Mouse (Mus musculus) urinary bladder, adult 2 months (tissue): ENCODE data around the gene Fxyd7. TPM values are rescaled to one million over a fixed set of nuclear protein-coding genes. Genes with fewer than 3 reads are reported as not detected.
A peak's percentile ranks its signal among the peaks of the same experiment; 100 is the strongest.

Experiments
- DNase-seq: peaks from one replicate; pipeline ENCODE4 v3.0.0; 2022; ENCODE audit warnings: low spot score
- polyA plus RNA-seq: library from polyadenylated mRNA; depleted of rRNA; stranded (reverse); fragments of >200 nt; gene quantifications from 2 replicates; pipeline ENCODE4 v1.2.3, GENCODE M21; 2012; rRNA removed

The Fxyd7 gene
- 7.4 and 10.7 TPM in 2 replicates for polyA plus RNA-seq

DNA sequence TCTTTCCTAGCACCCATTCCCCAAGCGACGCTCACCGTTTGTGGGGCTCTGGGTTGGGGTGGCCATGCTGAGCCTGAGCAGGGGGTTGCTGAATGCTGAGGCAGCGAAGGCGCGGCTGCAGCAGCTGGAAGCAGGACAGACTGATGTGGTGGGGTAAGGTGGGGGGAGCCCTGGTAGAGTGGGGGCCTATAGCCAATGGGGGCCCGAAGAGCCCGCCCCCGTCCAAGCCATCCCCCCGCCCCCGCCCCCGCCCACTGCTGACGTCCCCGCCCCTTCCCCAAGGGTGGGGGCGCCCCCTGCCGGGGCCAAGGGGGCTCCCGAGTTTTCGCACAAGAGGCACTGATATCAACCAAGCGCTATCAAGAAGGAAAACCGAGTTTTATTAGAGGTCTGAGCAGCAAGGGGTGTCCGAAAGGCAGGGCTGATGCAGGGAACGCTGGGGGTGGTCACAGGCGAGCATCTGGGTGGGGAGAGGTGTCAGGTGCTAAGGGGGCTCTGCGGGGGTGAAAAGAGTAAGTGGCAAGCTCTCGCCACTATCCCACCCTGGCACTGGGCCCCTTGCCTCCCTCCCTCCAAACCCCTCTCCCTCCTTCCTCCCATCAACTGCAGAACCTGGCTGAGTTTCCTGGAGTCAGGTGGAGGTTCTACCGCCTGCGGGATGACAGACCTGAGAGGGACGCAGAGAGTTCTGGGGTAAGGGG is at the start of gene Fxyd7:
Gene Fxyd7 (minus strand): TSS at position 147 of the 701 bp plus-strand sequence.
- DNase-seq = no peak

- DNase-seq = no peak
Observed at GRCm38 (mm10) chr7:31100786-31101185, 49.5 kb upstream of the Fxyd7 start.

DNA sequence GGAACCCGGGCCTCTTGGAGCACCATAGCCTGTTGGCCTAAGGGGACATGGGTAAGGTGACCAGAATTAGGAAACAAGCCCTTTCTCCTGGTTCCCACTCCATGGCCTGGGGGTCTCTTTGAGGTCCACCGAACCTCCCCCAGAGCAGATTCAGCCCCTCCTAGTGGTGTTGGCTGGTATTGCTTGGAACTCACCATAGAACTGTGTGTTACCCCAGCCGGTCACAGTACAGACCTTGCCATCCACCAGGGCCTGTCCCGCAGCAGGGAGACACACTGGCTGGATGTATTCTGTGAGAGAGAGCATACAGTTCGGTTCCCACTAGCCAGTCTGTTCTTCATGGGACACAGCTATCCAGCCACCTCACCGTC is 48.3 kb upstream of the Fxyd7 start:
- no peak for DNase-seq

GRCm38 (mm10) chr7:31098697-31099611 is 47.7 kb upstream of the Fxyd7 start:
- no peak for DNase-seq

GRCm38 (mm10) chr7:31097583-31098248 is 46.4 kb upstream of the Fxyd7 start:
- peak; percentile 71 for DNase-seq

DNA sequence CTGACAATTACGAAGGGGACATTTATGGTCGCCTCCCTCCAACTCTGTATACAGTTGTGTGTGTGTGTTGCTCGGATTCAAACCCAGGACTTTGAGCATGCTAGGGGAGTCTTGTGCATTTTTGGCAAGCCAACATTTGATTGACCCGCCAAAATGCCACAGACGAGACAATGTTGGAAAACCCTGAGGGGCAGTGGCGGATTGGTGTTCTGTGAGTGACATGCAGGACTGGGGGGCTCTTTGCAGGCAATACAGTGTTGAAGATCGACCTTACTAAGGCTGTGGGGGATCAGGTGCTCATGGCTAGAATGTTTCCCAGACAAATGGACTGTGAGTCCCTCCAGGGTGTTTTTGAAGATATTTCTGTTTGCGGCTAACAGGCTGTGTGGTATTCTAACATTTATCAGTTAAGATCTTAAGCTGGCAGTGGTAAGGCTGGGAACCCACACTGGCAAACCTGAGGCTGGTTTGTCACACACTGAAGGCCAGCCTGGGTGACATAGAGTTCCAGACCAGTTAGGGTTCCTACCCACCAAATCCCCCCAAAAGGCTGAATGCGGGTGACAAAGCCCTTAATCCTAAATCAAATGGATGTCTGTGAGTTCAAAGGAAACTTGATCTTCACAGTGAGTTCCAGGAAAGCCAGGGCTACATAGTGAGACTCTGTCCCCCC is 45.8 kb upstream of the Fxyd7 start:
- DNase-seq = no peak

DNA sequence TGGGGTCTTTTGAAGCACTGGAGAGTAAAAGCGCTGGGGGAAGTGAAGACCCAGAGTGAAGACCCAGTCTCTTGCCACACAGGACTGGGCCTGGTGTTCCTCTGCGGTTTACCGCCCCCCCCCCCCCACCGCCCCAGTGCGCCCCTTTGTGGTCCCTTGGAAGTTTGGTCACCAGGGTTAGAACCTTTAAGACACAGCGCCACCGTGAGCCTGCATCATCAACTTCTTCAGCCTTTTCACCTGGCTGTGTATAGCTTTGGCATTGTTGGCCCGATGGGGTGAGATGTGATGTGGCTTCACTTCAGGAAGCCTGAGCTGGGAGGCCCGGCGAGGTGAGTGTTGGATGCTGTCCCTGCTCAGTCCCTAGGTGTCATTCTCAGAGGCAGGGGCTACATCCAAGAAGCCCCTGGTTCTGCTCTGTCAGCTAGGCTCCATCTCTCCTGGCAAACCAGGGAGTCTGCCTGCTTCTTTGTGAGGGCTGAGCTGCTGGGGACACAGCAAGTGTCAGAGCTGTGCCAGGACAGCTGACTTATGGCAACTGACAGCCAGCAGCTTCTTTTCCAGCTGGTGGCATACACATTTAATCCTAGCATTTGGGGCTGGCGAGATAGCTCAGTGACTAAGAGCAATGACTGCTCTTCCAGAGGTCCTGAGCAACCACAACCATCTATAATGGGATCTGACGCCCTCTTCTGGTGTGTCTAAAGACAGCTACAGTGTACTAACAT is 43.7 kb upstream of the Fxyd7 start:
- DNase-seq = no peak

DNA sequence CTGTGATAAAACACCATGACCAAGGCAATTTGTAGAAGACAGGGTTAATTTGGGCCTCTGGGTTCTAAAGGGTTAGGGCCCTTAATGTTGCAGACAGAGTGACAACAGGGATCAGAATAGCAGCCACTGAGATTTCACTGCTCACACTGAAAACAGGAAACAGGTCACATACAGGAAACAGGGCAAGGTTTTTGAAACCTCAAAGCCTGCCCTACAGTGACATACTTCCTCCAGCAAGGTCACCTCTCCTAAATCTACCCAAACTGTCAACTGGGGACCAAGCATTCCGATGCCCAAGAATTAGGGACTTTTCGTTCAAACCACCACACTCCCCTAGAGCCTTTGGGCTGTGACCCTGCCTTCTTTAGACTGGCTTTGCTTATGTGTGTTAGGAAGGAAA is 38.5 kb upstream of the Fxyd7 start:
- DNase-seq = no peak

GRCm38 (mm10) chr7:31088206-31088605 is 36.9 kb upstream of the Fxyd7 start:
- no peak for DNase-seq

GRCm38 (mm10) chr7:31087262-31087661 is 36.0 kb upstream of the Fxyd7 start:
- DNase-seq = no peak

DNA sequence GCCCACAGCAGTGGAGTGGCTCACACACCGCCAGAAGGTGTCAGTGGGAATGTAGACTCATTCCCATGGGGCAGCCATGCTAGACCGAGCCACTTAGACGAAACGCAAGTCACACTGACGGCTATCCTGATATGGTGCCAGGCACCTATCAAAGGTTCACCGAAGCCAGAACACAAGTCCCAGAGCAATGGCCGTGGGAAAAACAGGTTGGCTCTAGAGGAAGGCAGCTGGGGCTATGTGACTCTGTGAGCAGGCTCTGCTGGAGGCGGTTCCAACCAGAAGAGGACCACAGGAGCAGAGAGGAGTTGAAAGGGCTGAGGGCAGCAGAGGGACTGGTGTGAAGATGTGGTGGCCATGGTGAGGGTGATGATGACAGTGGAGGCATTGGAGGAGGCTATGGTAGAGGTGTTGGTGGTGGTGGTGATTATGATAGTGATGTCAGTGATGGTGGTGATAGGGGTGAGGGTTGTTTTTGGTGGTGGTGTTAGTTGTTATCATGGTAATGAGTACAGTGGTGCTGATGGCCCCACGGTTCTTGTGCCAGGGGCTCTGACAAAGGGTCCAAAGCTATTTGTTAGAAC is 35.0 kb upstream of the Fxyd7 start:
- DNase-seq = no peak

GRCm38 (mm10) chr7:31085171-31085570 is 33.9 kb upstream of the Fxyd7 start:
- DNase-seq = no peak

DNA sequence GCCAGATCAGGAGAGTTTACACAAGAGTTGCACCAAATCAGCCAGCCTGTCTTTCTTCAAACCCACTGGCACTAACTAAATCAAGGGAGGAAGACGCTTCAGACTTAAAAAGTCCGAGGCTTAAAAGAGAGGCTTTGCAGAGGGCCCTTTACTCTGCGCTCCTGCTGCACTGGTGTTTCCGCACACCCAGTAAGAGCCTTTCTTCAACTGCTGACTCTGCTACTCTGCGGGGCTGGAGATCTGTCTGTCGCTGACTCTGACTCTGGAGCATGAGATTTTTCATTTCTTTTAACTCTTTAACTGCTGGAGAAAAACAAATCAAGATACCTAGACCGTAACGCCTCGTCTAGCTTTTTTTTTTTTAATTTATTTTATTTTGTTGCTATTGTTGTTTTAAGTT is 32.9 kb upstream of the Fxyd7 start:
- no peak for DNase-seq

DNA sequence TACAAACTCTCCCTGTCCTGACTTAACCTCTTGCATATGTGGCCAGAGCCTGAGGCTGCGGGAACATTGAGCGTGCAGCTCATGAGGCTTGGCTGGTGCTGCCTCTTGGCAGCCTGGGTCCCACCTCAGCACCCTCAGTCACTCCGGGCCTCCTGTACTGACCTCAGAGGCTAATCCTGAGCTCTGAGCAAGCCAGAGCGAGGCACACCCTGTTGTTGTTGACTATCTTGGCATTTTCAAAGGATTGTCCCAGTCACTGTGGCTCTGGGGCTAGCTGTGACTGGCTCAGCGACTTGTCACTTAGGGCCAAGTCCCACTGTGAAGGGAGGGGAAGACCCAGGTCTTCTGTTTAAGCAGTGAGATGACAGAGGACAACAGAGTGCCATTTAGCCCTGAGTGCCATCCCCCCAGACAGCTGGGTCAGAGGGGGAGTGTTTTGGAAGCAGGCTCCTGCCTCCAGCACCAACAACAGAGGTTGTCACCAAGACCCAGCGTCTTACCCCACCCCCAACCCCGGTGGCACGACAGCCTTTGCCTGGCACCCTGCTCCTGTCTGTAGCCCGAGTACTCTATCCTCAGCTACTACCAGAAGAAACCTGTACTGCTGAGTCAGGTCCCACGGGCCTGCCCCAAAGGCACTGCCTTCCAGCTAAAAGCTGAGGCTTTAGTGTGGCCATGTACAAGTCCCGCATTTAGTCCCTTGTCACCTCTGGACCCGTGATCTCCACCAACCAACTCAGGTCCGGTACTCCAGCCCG is 31.7 kb upstream of the Fxyd7 start:
- DNase-seq = no peak

DNA sequence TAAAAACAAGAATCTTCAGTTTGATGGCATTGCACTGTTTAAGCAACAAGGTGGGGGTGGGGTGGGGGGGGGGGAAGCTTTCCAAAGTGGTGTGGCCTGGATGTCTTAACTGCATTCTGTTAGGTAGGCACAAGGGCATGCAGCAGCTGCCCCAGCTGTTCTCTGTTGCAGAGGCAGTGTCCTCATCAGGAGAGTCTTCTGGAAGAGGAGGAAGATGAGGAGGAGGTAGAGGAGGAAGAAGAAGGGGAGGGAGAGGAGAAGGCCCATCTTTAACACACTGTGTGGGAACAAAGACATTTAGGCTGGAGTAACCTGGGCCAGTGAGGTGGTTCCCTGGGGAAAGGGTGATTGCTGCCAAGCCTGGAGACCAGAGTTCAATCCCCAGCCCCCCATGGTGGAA is 30.8 kb upstream of the Fxyd7 start:
- no peak for DNase-seq

DNA sequence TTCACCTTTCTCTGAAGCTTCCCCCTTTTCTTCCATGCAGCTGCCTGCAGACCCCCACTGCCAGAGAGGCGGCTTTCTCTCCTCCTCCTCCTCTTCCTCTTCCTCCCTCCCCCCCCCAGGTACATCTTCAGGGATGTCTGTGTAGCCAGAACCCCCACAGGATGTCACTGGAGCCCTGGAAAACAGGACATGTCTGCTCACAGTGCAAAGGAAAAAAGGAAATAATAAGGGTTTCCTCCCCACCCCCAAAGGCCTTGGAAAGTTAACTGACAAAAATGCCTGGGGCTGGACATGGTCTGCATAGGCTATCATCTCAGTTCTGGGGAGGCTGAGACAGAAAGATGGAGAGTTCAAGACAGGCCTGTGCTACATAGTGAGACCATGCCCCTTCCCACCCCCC is 29.8 kb upstream of the Fxyd7 start:
- DNase-seq = no peak

DNA sequence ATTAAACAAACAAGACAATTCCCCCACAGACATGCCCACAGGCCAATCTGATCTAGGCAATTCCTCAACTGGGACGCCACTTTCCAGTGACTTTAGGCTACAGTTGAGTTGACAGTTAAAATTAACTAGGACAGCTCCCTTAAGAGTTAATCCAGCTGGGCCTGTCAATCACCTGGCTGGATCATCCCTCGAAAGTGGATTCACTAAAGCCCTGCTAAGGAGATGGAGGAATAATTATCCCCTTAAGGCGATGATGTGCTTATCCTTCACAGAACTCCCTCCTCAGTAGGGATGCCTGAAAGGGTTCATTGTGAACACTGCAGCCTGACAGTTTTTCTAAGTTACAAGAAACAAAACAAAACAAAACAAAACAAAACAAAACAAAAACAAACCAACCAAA is 29.3 kb upstream of the Fxyd7 start:
- DNase-seq = no peak

- no peak for DNase-seq
Observed at GRCm38 (mm10) chr7:31079670-31080069, 28.4 kb upstream of the Fxyd7 start.

DNA sequence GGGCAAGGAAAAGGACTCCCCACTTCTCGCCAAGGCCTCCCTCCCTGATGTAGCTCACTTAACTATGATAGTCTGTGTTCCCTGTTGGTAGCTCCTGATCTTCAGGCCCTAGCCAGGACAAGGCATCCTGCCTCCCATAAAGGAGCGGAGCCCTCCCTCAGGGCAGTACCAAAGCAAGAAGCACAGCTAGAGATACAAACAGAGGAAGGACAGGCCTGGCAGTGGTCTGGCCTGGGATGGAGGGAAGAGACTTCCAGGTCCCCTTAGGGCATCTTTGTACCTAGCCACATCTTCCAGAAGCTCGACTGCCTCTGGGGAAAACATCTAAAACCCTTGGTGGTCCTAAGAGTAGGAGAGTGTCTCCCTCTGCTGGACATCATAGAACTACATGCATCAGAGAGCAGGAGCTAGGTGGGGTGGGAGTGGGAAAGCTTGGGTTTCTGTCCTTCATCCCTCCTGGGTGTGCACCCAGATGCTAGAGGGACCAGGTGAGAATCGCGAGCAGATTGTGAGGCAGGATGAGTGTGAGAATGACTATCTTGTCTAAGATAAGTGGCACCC is 26.7 kb upstream of the Fxyd7 start:
- DNase-seq = no peak

- no peak for DNase-seq
Observed at GRCm38 (mm10) chr7:31077470-31077869, 26.2 kb upstream of the Fxyd7 start.
